Mouse (Mus musculus) E14TG2a.4 (cell line): ENCODE measurements around the gene Cabin1.

Experiments used
- H3K27me3 ChIP-seq: 2 replicates; pipeline ENCODE4 v1.6.1; 2014; ENCODE audit warnings: low read length, control low read depth; ENCODE audit not compliant: insufficient read depth
- H3K36me3 ChIP-seq: 2 replicates; pipeline ENCODE4 v1.6.1; 2014; ENCODE audit warnings: low read length, control low read depth; ENCODE audit not compliant: insufficient read depth
- H3K4me1 ChIP-seq: replicated peaks from 2 replicates; pipeline ENCODE4 v1.6.1; 2014; ENCODE audit warnings: low read depth, low read length, control low read depth
- H3K4me3 ChIP-seq: replicated peaks from 2 replicates; pipeline ENCODE4 v1.5.1; 2014; ENCODE audit warnings: mild to moderate bottlenecking, low read length
- H3K9me3 ChIP-seq: 2 replicates; pipeline ENCODE4 v1.6.1; 2014; ENCODE audit warnings: low read length, control low read depth
- CTCF ChIP-seq: conservative IDR thresholded peaks from 2 replicates; pipeline ENCODE4 v1.5.1; 2014; ENCODE audit warnings: low read length
- NANOG ChIP-seq: IDR thresholded peaks from 2 replicates; pipeline ENCODE4 v1.6.1; 2014; ENCODE audit warnings: borderline replicate concordance, low read length, mixed read lengths
- POU5F1 ChIP-seq: IDR thresholded peaks from 2 replicates; pipeline ENCODE4 v1.6.1; 2014; ENCODE audit warnings: low read length, borderline replicate concordance

Cabin1 gene

GRCm38 (mm10) chr10:75647362-75647761 is 116.8 kb downstream of the Cabin1 start:
- H3K4me1 ChIP-seq = peaks cover 97% of the 10 kb centered on the region
- TF ChIP-seq NANOG (no peak), CTCF (no peak), POU5F1 (no peak)
- H3K36me3 ChIP-seq = peaks cover 68% of the 10 kb centered on the region
- H3K27me3 ChIP-seq = no peaks in the 10 kb centered on the region
- no peaks in the 10 kb centered on the region for H3K9me3 ChIP-seq
- H3K4me3 ChIP-seq = peak overlapping the region; percentile 60

- TF ChIP-seq POU5F1 (no peak), CTCF (no peak), NANOG (no peak)
- H3K36me3 ChIP-seq = peaks cover 64% of the 10 kb centered on the region
- peak overlapping the region; percentile 0; the same call in 1 of the 2 replicates for H3K4me3 ChIP-seq
- H3K9me3 ChIP-seq = no peaks in the 10 kb centered on the region
- peaks cover 97% of the 10 kb centered on the region for H3K4me1 ChIP-seq
- H3K27me3 ChIP-seq = no peaks in the 10 kb centered on the region
These were observed 117.7 kb downstream of the Cabin1 start for GRCm38 (mm10) chr10:75646406-75646805.

GRCm38 (mm10) chr10:75645616-75646015 is 118.5 kb downstream of the Cabin1 start:
- no peaks in the 10 kb centered on the region for H3K9me3 ChIP-seq
- H3K36me3 ChIP-seq = peaks cover 64% of the 10 kb centered on the region
- H3K27me3 ChIP-seq = no peaks in the 10 kb centered on the region
- peaks cover 97% of the 10 kb centered on the region for H3K4me1 ChIP-seq
- TF ChIP-seq POU5F1 (no peak), NANOG (no peak), CTCF (no peak)
- H3K4me3 ChIP-seq = no peak overlapping the region

- H3K27me3 ChIP-seq = no peaks in the 10 kb centered on the region
- peaks cover 72% of the 10 kb centered on the region for H3K36me3 ChIP-seq
- no peaks in the 10 kb centered on the region for H3K9me3 ChIP-seq
- no peak for TF ChIP-seq POU5F1
- no peak for TF ChIP-seq NANOG
- no peak for TF ChIP-seq CTCF
- H3K4me1 ChIP-seq = peaks cover 99% of the 10 kb centered on the region
- peak within 1 kb of the TSS; percentile 64 for H3K4me3 ChIP-seq
These were observed 120.3 kb downstream of the Cabin1 start, which contains the start of gene Susd2 for GRCm38 (mm10) chr10:75643741-75644343. TSS of gene Susd2 (minus strand) at chr10:75644008.

DNA sequence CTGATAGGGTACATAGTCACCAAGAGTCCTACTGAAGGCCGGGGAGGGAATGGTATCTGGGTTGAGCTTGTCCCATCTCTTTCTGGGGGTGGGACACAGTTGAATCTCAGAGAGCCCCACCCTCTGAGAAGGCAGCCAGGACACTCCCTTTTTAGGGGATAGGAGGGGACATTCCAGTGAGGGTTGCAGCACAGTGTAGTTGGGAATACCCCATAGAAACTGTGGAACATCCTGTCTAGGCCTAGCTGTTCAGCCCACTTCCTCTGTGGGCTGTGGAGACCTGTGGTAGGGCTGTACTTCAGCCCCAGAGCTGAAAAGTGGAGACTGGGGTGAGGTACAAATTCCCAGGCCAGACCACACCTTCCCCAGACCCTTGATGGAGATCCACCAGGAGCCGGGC is 121.2 kb downstream of the Cabin1 start:
- Histone ChIP-seq H3K9me3 (no peaks in the 10 kb centered on the region), H3K27me3 (no peaks in the 10 kb centered on the region), H3K4me1 (peaks cover 99% of the 10 kb centered on the region), H3K36me3 (peaks cover 77% of the 10 kb centered on the region), H3K4me3 (peak overlapping the region; percentile 64)
- TF ChIP-seq CTCF (no peak), NANOG (no peak), POU5F1 (no peak)

- peaks cover 77% of the 10 kb centered on the region for H3K36me3 ChIP-seq
- H3K27me3 ChIP-seq = no peaks in the 10 kb centered on the region
- TF ChIP-seq CTCF = no peak
- H3K4me3 ChIP-seq = peak overlapping the region; percentile 64
- H3K4me1 ChIP-seq = peaks cover 99% of the 10 kb centered on the region
- no peaks in the 10 kb centered on the region for H3K9me3 ChIP-seq
These were observed 121.7 kb downstream of the Cabin1 start for GRCm38 (mm10) chr10:75642436-75642835.

GRCm38 (mm10) chr10:75641721-75642222 is 122.4 kb downstream of the Cabin1 start:
- H3K27me3 ChIP-seq = no peaks in the 10 kb centered on the region
- H3K36me3 ChIP-seq = peaks cover 77% of the 10 kb centered on the region
- H3K9me3 ChIP-seq = no peaks in the 10 kb centered on the region
- H3K4me3 ChIP-seq = peak overlapping the region; percentile 64
- no peak for TF ChIP-seq NANOG
- no peak for TF ChIP-seq CTCF
- no peak for TF ChIP-seq POU5F1
- peaks cover 99% of the 10 kb centered on the region for H3K4me1 ChIP-seq

GRCm38 (mm10) chr10:75637711-75638110 is 126.4 kb downstream of the Cabin1 start:
- TF ChIP-seq POU5F1 (no peak), CTCF (no peak), NANOG (no peak)

DNA sequence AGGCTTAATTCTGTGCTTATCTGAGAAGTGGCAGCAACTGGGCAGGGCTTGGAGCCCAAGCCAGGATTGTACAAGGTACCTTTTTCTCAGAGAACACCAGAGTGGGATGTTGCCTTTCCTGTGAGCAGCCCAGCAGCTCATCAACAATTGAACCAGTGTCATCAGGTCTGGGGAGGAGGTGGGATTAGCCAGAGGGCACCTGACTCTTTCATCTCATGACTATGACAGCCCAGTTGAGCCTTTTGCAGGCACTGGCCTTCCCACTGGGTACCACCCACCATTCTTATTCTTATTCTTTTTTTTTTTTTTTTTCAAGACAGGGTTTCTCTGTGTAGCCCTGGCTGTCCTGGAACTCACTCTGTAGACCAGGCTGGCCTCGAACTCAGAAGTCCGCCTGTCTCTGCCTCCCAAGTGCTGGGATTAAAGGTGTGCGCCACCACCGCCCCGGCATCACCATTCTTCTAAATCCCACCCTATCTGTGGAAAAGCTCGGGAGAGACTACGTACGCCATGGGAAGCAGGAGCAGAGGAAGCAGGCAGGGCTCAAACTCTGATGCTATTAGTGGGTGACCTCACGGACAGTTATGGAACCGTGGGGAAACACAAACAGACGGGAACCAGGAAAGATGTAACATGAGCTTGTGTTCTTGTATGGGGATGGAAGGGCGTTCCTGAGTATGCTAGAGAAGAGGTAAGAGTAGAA is 127.9 kb downstream of the Cabin1 start:
- H3K27me3 ChIP-seq = no peaks in the 10 kb centered on the region
- peak overlapping the region; percentile 39; the same call in 1 of the 2 replicates for H3K4me3 ChIP-seq
- H3K4me1 ChIP-seq = peaks cover 83% of the 10 kb centered on the region
- H3K36me3 ChIP-seq = peaks cover 45% of the 10 kb centered on the region
- no peak for TF ChIP-seq NANOG
- TF ChIP-seq CTCF = no peak
- TF ChIP-seq POU5F1 = no peak
- H3K9me3 ChIP-seq = no peaks in the 10 kb centered on the region

More at GRCm38 (mm10) chr10:75637711-75638110, 126.4 kb downstream of the Cabin1 start:
- peak overlapping the region; percentile 57 for H3K4me3 ChIP-seq
- no peaks in the 10 kb centered on the region for H3K27me3 ChIP-seq
- no peaks in the 10 kb centered on the region for H3K9me3 ChIP-seq
- H3K36me3 ChIP-seq = peaks cover 53% of the 10 kb centered on the region
- peaks cover 94% of the 10 kb centered on the region for H3K4me1 ChIP-seq
